Mouse (Mus musculus) 3T3-L1 (cell line): Measurements from ENCODE around the gene Zfp873.
"Not testable (repeated sequence)": the region's sequence is repeated elsewhere in the genome, so short reads cannot be mapped to it uniquely, and the experiment has no call there.

Source experiments
- DNase-seq: peaks from one replicate; pipeline ENCODE4 v3.0.0-alpha.2; 2015; ENCODE audit warnings: low read depth, low spot score

Gene Zfp873

GRCm38 (mm10) chr10:82047597-82048459 is at the start of gene Zfp873:
Gene Zfp873, plus strand, starts transcription at chr10:82048123.
- DNase-seq = peak; percentile 95

- DNase-seq = not testable (repeated sequence)
These were observed 44.7 kb upstream of the Zfp873 start for GRCm38 (mm10) chr10:82003209-82003608.

GRCm38 (mm10) chr10:82004822-82005221 is 43.1 kb upstream of the Zfp873 start:
- peak; percentile 51 for DNase-seq

GRCm38 (mm10) chr10:82042191-82042590 is 5.7 kb upstream of the Zfp873 start:
- no peak for DNase-seq

GRCm38 (mm10) chr10:82046603-82047002 is 1.3 kb upstream of the Zfp873 start:
- DNase-seq = no peak

- DNase-seq = not testable (repeated sequence)
These were observed 509 bp downstream of the Zfp873 start for GRCm38 (mm10) chr10:82048460-82048804.

GRCm38 (mm10) chr10:82082728-82083621 is 35.1 kb downstream of the Zfp873 start, which contains the start of gene BC024063:
Gene BC024063, plus strand, starts transcription at chr10:82083353.
- DNase-seq = peak; percentile 77

- not testable (repeated sequence) for DNase-seq
These were observed 35.7 kb downstream of the Zfp873 start for GRCm38 (mm10) chr10:82083622-82083971.
